Mouse (Mus musculus): Measurements from ENCODE around the gene Zfp740.

GRCm38 (mm10) chr15:102248131-102248811 lies 45.2 kb downstream of the Zfp740 start:
- TF ChIP-seq GATA1 (IDR thresholded peaks at IDR 0.05; ENCODE audit: low read length) (no peak), TAL1 (IDR thresholded peaks at IDR 0.05; ENCODE audit: low read length) (no peak)
